ENCODE assay signal across 26 mouse cellular contexts in genomic region chr4:56243863-56244262, GRCm38 (mm10).
DNase-seq lines count a peak whose midpoint lies in the region; ATAC-seq and TF ChIP-seq lines count a peak whose summit lies in the region.
"Had no signal": no experiment of that assay in that cellular context is flagged by ENCODE, and none has a peak within 500 bp of the region (broad histone marks: within the 10 kb centered on the region; RNA-seq: fewer than 3 reads in every experiment).

No protein-coding gene starts in this region.

- H3K27me3 ChIP-seq in embryonic facial prominence, embryonic 13.5 days: no peaks in the 10 kb centered on the region
- H3K27me3 ChIP-seq in limb, embryonic 11.5 days (ENCODE audit: control insufficient read depth, insufficient read depth, low read length): no peaks in the 10 kb centered on the region
- H3K27me3 ChIP-seq in forebrain, embryonic 12.5 days: no peaks in the 10 kb centered on the region
- H3K27me3 ChIP-seq in midbrain, embryonic 15.5 days (replicated peaks): no peaks in the 10 kb centered on the region
- H3K27me3 ChIP-seq: liver, embryonic 15.5 days; lung, embryonic 15.5 days; megakaryocyte, embryonic 14.5 days; neural tube, embryonic 15.5 days had no signal

- 19% methylated on average over 6 of the region's 6 CpGs for WGBS in embryonic facial prominence, embryonic 13.5 days
- WGBS in limb, embryonic 11.5 days: 21% methylated on average over 6 of the region's 6 CpGs
- WGBS in forebrain, embryonic 12.5 days: 78% methylated on average over 6 of the region's 6 CpGs
- 80% methylated on average over 6 of the region's 6 CpGs for WGBS in midbrain, embryonic 15.5 days

- peaks cover 11% of the 10 kb centered on the region for H3K4me1 ChIP-seq in embryonic facial prominence, embryonic 13.5 days
- no peaks in the 10 kb centered on the region for H3K4me1 ChIP-seq in limb, embryonic 11.5 days (ENCODE audit: control insufficient read depth, insufficient read depth, low read length)
- no peaks in the 10 kb centered on the region for H3K4me1 ChIP-seq in forebrain, embryonic 12.5 days
- no peaks in the 10 kb centered on the region for H3K4me1 ChIP-seq in midbrain, embryonic 15.5 days
- H3K4me1 ChIP-seq: liver, embryonic 15.5 days; lung, embryonic 15.5 days; megakaryocyte, embryonic 14.5 days; neural tube, embryonic 15.5 days had no signal

- H3K4me3 ChIP-seq in gastrocnemius, adult 2 months: no peak overlapping the region
- H3K4me3 ChIP-seq in embryonic facial prominence, embryonic 13.5 days: no peak overlapping the region
- H3K4me3 ChIP-seq in limb, embryonic 11.5 days (ENCODE audit: low read depth, low read length): no peak overlapping the region
- no peak overlapping the region for H3K4me3 ChIP-seq in forebrain, embryonic 12.5 days (replicated peaks)
- no peak overlapping the region for H3K4me3 ChIP-seq in midbrain, embryonic 15.5 days
- H3K4me3 ChIP-seq: liver, embryonic 15.5 days; lung, embryonic 15.5 days; megakaryocyte, embryonic 14.5 days; myocyte; neural tube, embryonic 15.5 days had no signal

- no peak overlapping the region for H3K27ac ChIP-seq in gastrocnemius, adult 2 months
- H3K27ac ChIP-seq in embryonic facial prominence, embryonic 13.5 days: no peak overlapping the region; the same call in 1 of the 2 replicates
- no peak overlapping the region for H3K27ac ChIP-seq in limb, embryonic 11.5 days (replicated peaks; ENCODE audit: low read depth, low read length)
- no peak overlapping the region for H3K27ac ChIP-seq in forebrain, embryonic 12.5 days
- no peak overlapping the region for H3K27ac ChIP-seq in midbrain, embryonic 15.5 days
- H3K27ac ChIP-seq: liver, embryonic 15.5 days; lung, embryonic 15.5 days; neural tube, embryonic 15.5 days had no signal

- DNase-seq in gastrocnemius, adult 2 months: peak; percentile 21
- no peak for DNase-seq in gastrocnemius, adult 8-10 months (ENCODE audit: low spot score in 2 of 2)
- peak; percentile 35 for DNase-seq in embryo, embryonic 10.5 days (ENCODE audit: low spot score)
- peak; percentile 67 for DNase-seq in limb, embryonic 11.5 days (ENCODE audit: low spot score)
- DNase-seq in thymus, postnatal 4 days: no peak
- DNase-seq: cerebellum, adult 11 months; cerebellum, postnatal 10 days; kidney, adult 8-10 months; kidney, postnatal 14 days; liver; lung, postnatal 36 days; right cerebral cortex, adult 18-20 months; right cerebral cortex, postnatal 4 days; thymus, postnatal 25 days had no signal

- no peaks in the 10 kb centered on the region for H3K9me3 ChIP-seq in embryonic facial prominence, embryonic 13.5 days
- no peaks in the 10 kb centered on the region for H3K9me3 ChIP-seq in limb, embryonic 11.5 days (ENCODE audit: control insufficient read depth, low read length)
- H3K9me3 ChIP-seq in forebrain, embryonic 12.5 days: no peaks in the 10 kb centered on the region
- no peaks in the 10 kb centered on the region for H3K9me3 ChIP-seq in midbrain, embryonic 15.5 days
- H3K9me3 ChIP-seq: liver, embryonic 15.5 days; lung, embryonic 15.5 days; megakaryocyte, embryonic 14.5 days; neural tube, embryonic 15.5 days had no signal

- TF ChIP-seq CTCF in gastrocnemius, adult 2 months (IDR thresholded peaks at IDR 0.05): no peak

- no peak overlapping the region for H3K4me2 ChIP-seq in embryonic facial prominence, embryonic 13.5 days
- no peak overlapping the region for H3K4me2 ChIP-seq in limb, embryonic 11.5 days (ENCODE audit: low read depth, severe bottlenecking)
- no peak overlapping the region for H3K4me2 ChIP-seq in forebrain, embryonic 12.5 days
- no peak overlapping the region for H3K4me2 ChIP-seq in midbrain, embryonic 15.5 days
- H3K4me2 ChIP-seq: liver, embryonic 15.5 days; lung, embryonic 15.5 days; neural tube, embryonic 15.5 days had no signal

- H3K36me3 ChIP-seq in embryonic facial prominence, embryonic 13.5 days: no peaks in the 10 kb centered on the region
- no peaks in the 10 kb centered on the region for H3K36me3 ChIP-seq in limb, embryonic 11.5 days (ENCODE audit: control insufficient read depth, insufficient read depth, low read length)
- no peaks in the 10 kb centered on the region for H3K36me3 ChIP-seq in forebrain, embryonic 12.5 days (replicated peaks)
- no peaks in the 10 kb centered on the region for H3K36me3 ChIP-seq in midbrain, embryonic 15.5 days (replicated peaks)
- H3K36me3 ChIP-seq: liver, embryonic 15.5 days; lung, embryonic 15.5 days; neural tube, embryonic 15.5 days had no signal

- ATAC-seq in embryonic facial prominence, embryonic 13.5 days (ENCODE audit: insufficient number of reproducible peaks, insufficient read depth, low FRiP score, low TSS enrichment, low read depth): peak; percentile 26; the same call in 1 of the 2 replicates
- peak; percentile 70; the same call in 1 of the 2 replicates for ATAC-seq in limb, embryonic 11.5 days (ENCODE audit: insufficient number of reproducible peaks, low FRiP score, low TSS enrichment, low read depth)
- ATAC-seq in forebrain, embryonic 12.5 days (ENCODE audit: low FRiP score): no peak
- no peak for ATAC-seq in midbrain, embryonic 15.5 days (replicated peaks)
- ATAC-seq: CD4-positive, CD25-positive, alpha-beta regulatory T cell, adult 4 months; forebrain, embryonic 14.5 days; inflammation-experienced regulatory T-cells, adult 6 months; midbrain, embryonic 16.5 days had no signal

- intact Hi-C loops in gastrocnemius, adult 2 months (cut with DNase I): no loop called here

- H3K9ac ChIP-seq in embryonic facial prominence, embryonic 13.5 days: no peak overlapping the region
- no peak overlapping the region for H3K9ac ChIP-seq in limb, embryonic 11.5 days (ENCODE audit: low read length)
- no peak overlapping the region for H3K9ac ChIP-seq in forebrain, embryonic 12.5 days
- H3K9ac ChIP-seq in midbrain, embryonic 15.5 days: no peak overlapping the region
- H3K9ac ChIP-seq: liver, embryonic 15.5 days; lung, embryonic 15.5 days; neural tube, embryonic 15.5 days had no signal

Comparison
In these comparisons a context has a peak if more than half of its experiments do, and no peak if none do; other contexts are left out.
1. DNase-seq: peak in gastrocnemius, adult 2 months (single experiment), embryo, embryonic 10.5 days (single experiment) and limb, embryonic 11.5 days (single experiment); none in gastrocnemius, adult 8-10 months (0 of 2) and thymus, postnatal 4 days (single experiment).
2. ATAC-seq: peak in embryonic facial prominence, embryonic 13.5 days (single experiment) and limb, embryonic 11.5 days (single experiment); none in forebrain, embryonic 12.5 days (single experiment) and midbrain, embryonic 15.5 days (single experiment).